Mouse (Mus musculus): ENCODE data around the gene Lclat1. TPM values are rescaled to one million over a fixed set of nuclear protein-coding genes. Genes with fewer than 3 reads are reported as not detected.

Gene Lclat1
- polyA plus RNA-seq, 1 experiment: 12.6 TPM

DNA sequence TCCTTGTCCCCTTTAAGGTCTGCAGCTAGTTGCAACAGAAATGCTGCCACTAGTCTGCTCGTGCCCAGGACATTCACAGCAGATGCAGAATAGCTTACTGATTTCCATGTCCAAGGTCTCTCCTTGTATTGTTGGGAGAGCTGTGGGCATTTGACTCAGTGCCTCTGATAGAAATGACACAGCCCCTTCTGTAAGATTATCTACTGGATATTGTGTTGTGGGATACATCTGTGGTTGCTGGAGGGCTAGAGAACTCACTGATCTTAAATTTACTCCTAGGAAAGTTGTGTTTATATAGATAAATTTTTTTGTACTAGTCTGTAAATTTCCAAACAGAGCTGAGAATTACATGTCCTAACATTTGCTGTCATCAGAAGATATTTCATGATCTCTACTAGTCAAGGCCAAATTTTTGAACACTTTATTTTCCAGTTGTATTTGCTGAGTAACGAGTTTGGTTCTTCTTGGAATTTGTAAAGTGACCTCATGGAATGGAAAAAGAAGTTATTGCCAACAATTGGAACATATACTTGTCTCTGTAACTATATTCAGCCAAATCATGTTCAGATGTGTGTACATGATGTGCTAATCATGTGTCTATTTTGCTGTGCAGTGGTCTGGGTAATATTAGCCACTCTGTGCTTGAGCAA, 87.4 kb downstream of the Lclat1 start:
- no peak for DNase-seq (ENCODE audit: low read depth)

DNA sequence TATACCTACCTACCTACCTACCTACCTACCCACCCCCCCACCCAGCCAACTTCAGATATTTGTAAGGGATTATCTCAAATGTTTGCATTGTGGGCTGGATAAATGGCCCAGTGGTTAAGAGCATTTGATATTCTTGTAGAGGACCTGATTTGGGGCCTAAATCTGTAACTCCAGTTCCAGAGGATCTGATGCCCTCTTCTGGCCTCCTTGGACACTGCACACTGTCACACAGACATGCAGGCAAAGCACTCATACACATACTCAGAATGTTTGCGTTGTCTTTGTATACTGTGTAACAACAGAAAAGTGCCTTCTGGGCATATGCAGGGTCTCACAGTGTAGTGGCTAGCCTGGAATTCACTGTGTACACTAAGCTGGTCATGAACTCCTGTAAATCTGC, 88.4 kb downstream of the Lclat1 start:
- no peak for DNase-seq (ENCODE audit: low read depth)

DNA sequence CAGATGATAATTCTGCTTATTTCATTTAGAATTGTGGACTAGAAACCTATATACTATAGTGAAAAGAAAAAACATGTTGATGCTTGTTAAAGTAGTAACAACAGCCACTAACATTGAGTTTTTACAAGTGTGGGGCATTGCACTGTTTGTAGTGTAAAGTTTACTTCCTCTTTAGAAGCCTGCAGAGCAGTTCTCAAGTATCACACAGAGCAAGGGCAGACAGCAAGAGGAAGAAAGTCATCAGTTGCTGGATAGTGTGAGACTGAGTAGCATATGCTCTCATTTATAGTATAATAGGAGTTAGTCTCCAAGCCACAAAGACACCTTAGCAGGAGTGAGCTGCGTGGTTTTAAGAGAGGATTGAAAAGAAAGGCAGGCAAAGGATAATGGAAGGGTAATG, 89.9 kb downstream of the Lclat1 start:
- DNase-seq (ENCODE audit: low read depth): no peak

DNA sequence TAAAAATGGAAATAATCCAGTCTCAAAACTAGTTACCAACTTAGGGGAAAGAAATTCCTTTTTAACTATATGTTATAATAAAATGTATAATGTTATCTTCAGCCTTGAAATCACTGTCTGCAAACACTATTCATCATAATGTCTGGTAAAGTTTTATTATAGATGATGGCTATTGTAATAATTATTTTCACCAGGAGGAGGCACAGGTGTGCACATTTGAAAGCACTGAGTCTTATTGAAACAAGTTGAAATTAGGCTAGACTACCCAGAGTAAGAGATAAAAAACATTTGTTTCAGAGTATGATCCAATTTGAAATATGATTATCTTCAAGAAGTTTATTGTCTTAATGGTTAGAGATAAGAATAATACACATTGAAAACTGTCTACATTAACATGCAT, 91.6 kb downstream of the Lclat1 start:
- DNase-seq (ENCODE audit: low read depth): no peak

DNA sequence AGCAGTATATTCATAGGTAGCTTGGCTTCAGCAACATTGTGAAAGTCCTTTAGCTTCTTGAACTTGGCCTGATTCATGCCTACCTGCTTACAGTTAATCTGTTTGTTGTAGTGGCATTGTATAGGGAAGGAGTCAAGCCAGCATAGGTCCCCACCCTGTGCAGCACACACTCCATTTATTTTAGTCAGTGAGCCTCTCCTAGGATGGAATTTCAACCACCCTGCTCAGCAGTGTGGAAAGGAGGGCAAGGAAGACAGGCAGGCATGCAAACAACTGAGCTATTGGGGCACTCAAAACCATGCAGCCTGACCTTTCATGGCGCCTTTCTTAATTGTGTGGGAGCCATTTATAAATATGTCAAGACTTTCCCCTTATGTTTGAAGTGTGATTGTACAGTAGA, 92.6 kb downstream of the Lclat1 start:
- DNase-seq (ENCODE audit: low read depth): no peak

DNA sequence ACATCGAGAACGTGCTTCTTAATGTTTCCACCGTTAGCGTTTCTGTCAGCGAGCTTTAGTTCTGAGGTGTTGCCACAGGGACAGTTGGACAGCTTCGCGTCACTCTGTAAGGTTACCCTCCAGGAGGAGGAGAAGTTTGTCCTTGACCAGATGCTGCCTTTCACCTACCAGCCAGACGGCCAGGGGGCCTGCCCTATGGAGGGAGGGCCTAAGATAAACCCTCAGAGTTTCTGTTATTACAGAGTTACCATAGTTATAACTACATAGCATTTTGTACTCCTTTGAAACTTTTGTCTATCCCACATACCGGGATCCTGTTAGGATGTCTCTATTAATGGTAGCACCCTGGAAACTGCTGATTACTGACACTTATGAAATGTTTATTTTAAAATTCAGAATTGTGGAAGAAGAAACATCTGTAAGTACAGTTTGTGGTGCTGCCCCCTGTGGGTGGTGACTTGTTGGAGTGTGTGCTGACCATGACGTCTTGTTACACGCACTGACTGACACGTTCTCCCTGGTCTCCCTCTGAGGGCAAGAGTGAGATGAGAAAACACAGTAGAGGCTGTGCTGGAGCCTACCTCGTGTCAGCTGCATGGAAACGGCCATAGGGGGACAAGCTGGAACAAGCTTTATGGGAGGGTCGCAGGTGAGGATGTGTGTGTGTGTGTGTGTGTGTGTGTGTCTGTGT, 96.0 kb downstream of the Lclat1 start:
- DNase-seq (ENCODE audit: low read depth): no peak

DNA sequence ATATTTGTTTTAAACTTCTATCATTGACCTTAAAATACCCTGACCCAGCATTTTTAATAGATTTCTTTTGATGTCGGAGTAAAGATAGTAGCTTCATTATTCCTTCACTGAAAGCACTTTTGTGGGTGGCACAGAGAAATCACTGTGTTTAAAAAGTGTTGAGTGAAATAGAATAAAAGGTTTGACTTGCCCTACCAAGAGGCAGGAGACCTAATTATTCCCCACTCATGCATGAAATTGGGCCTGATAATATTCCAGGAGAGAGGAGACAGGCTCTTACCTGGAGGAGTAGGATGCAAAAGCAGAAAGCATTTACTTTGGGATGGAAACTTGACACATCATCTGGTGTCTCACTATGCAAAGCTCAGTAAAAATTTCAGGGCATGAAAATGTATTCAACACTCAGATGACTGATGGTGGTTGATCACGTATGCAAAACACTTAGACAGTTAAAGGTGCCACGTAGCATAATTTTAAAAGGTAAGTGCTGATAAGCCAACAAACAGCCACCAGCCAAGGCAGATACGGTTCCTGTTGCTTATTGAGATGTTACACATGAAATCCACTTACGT, 103.3 kb downstream of the Lclat1 start:
- DNase-seq (ENCODE audit: low read depth): no peak

DNA sequence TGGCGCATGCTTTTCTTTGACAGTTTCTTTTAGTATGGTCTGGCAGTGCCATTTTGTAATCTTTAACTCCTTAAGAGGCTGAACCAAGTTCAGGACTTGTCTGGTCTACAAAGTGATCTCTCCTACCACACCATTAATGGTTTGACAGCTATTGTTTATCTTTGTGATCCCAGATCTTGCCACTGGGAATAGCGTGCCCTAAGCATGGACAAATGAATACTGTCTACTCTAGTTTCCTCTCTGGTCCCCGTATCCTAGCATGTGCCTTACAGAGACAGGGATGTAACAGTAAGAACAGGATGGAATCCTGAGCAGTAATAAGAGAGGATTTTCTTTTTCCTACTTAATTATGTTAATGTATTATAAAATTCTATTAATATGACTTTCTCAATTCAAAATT, 105.0 kb downstream of the Lclat1 start:
- DNase-seq (ENCODE audit: low read depth): no peak

DNA sequence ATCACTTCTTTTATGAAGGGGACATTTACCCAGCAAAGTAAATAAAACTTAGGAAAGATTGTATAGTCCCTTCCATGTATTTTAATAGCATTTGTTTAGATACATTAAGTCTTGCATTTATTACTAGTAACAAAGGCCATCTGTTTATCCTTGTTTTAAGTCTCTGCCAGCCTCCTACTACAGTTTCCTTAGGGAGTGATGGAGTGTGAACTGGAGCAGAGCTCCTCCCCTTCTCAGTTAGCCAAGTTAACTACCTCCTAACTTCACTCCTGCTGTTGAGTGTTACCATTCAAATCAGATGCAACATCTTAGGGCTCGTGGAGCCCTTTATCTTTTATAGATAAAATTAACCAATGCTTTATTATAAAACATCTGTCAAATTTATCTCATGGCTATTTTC, 105.4 kb downstream of the Lclat1 start:
- no peak for DNase-seq (ENCODE audit: low read depth)

DNA sequence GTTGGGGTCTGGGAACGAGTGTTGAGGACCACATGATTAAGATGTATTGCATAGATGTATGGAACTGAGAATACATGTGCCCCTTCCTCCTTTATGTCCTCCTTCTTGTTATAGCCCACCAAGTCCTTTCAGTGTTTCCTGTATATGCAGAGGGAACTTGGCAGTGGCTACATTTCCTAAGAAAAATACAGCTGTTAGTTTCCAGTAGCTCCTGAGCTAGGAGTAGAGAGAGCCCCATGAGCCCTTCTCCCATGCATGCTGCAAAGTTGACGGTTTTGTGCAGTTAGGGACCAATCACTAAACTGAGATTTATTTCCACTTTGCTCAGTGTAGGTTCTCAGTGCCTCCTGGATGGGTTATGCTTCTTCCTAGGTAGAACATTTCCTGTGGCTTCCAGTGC, 105.9 kb downstream of the Lclat1 start:
- no peak for DNase-seq (ENCODE audit: low read depth)

DNA sequence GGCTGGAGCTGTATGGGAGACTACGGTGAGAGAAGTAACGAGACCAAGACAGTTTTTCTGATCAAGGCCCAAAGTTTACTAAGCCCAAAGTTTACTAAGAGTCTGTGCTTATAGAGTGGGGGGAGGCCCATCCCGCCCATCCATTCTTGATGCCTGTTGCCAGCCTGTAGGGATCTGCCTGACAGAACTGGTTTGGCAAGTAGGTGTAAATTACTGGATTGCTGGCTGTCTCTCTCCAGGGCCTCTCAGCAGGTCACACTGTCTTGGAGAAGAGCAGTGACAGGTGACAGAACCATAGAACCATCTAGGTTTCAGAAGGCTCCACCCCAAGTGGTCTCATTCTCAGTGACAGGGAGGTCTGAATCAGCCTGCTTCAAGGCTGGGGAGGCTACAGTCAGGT, 109.5 kb downstream of the Lclat1 start:
- no peak for DNase-seq (ENCODE audit: low read depth)

DNA sequence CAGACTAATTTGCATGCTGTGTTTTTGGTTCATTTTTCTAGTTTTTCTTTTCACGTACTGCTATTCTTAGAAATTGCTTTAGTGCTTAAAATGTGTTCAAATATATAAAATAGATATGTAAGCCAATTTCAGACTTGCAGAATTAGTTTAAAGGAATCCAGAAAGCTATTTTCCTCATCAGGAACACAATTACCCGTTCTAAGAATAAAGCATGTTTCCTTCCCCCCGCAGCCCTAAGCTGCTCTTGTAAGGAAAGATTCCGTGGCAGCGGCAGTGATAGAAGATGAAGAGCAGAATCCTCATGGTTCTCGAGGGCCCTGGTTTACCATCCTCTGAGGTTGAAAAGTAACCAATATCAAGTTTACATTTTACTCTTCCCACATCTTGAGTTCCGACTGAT, 113.0 kb downstream of the Lclat1 start:
- no peak for DNase-seq (ENCODE audit: low read depth)

DNA sequence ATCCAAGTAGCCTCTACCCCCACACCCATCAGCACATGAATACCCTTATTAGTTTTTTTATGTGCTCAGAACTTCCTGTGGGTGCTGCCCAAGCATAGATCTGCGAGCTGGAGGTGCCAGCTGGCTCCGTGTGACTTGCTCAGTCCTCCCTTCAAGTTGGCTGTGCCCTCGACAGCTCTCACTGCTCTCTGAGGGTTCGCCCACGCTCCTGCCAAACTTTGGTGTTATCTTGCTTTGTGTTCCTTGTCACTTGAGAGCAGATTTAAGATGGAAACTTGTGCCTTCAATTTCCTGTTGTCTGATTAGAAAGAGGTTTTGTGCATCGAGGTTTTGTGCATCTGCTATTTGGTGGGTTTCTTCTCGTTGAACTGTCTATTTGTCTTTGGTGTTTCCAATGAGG, 114.3 kb downstream of the Lclat1 start:
- no peak for DNase-seq (ENCODE audit: low read depth)

DNA sequence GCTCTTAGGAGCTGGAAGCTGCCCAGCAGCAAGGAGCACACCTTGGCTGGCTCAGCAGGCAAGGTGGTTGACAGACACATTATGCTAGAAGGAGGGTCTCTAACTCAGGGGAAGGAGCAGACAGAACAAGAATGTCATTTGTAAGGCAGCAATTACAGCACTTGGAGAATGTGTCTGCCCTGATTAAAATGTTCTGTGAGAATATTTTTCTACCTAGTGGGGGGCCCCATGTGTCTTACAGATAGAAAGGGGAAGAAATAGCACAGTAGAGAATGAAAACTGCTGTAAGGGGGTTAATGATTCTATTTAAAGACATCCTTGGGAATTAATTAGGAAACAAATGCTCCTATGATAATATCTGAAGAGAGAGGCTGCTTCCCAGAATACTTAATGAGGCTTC, 117.7 kb downstream of the Lclat1 start:
- no peak for DNase-seq (ENCODE audit: low read depth)

DNA sequence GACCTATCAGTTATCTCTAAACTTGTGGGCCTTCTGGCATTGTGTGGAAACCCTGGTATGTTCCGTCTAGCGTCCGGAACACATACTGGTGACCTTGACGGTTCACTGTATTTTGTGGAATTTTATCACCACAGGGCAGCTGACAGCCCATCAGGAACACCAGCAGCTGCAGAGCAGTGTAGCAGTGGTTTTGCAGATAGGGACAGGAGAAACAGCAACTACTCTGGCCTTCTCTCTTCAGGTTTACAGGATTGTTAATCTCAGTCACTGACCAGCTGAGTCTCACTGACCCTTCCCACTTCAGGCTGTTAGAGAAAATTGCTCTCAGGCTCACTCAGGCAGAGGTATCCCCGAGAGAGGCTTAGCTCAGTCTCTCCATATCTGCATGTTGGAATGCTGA, 118.2 kb downstream of the Lclat1 start:
- DNase-seq (ENCODE audit: low read depth): no peak

DNA sequence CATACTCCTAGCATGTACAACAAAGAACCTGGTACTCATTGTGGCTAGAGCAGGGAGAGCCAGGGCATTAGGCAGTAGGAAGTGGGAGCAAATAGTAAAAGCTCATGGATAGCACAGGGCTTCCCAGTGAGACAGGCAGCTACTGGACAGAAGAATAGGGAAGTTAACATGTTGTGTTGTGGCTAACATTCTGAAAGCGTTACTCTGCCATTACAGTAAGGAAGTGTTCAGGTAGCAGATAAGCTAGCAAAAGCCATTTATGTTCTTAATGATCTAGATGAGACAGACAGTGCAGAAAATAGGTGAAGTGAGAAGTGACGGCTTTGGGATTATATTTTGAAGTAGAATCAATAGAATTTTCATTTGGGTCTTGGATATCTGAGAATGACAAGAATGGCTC, 118.8 kb downstream of the Lclat1 start:
- DNase-seq (ENCODE audit: low read depth): no peak

DNA sequence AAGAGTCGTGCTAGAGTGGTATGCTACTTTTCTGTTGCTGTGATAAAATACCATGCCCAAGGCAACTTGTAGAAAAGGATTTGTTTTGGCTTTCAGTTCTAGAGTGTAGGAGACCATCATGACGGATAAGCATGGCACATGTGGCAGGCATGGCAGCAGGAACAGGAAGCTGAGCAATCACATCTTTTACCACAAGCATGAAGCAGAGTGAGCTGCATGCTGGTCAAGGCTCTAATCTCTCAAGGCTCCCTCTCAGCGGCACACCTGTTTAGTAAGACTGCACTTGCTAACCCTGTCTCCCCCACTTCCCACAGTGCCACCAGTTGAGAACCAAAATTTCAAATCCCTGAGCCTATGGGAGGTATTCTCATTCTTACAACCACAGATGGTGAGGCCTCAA, 119.6 kb downstream of the Lclat1 start:
- no peak for DNase-seq (ENCODE audit: low read depth)

DNA sequence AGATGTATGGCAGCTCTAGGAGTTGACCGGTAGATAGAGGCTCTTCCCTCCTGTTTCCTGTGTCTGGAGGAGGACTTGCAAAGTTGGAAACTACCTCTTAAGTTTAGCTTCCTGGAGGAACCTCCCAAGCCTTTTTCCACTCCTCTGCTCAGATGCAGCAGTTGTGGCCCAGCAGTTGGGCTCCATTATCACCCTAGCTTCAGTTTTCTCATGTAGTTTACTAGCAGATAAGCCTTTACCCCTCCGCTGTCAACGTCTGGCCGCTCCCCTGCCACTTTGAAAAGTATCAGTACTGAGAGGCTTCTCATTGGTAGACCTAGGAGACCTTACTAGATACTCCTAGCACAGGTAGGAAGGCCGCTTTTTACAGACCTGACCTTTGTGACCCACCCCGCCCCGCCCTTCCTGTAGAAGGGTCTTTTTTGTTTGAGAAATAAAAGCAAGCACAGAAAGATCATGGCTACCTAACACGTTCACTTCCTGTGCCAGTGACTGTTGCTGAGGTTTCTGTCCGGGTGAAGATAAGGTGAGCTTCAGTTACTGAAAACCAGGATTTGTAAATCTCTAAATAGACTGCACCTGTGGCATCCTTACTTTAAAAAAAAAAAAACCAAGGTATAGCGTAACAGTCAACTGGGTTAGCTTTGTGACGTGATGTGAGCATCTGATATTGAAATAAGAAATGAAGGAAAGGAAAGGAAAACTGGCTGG, 121.8 kb downstream of the Lclat1 start:
- DNase-seq (ENCODE audit: low read depth): no peak

DNA sequence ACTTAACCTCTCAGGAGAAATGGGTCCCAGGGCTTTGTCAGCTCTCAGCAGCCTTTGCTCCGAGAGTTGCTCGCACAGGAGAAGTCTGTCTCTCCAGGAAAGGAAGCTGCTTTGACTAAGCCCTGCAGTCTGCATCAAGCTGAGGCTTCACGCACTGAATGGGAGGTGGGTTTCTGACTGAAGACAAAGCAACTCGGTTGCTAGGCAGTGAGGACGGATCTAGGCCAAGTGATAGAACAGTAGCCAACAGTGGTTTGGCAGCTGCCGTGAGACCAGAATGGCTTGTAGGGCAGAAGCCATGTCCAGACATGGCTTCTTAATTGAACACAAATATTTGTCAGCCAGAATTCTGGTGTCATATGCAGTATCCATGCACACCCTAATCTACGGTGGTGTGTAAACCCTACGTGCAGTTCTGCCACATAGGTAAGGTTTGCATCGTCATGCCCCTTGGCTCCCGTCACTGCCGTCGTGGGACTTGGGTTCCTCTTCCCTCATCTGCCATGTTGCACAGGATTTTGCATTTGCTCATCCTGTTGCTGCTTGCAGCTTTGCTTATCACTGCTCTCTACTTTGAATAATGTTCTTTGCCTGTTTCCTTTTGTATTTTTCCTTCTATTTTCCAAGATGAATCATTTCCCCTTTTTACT, 122.7 kb downstream of the Lclat1 start:
- DNase-seq (ENCODE audit: low read depth): no peak

DNA sequence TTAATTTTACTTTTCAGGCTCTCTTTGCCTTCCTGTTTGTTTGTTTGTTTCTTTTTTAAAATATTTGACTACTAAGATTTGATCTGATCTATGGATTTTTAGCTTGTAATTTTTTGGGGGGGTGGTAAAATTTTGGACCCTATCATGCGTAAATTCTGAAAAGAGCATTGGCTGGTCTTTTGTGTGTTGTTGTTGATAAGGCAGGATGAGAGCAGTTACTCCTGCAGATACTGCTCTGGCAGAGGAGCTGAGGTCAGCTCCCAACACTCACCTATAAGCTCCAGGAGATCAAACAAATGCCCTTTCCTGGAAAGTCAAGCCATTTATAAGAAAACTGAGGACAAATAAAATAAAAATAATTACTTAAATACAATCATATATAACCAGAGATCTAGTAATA, 123.6 kb downstream of the Lclat1 start:
- DNase-seq (ENCODE audit: low read depth): no peak

DNA sequence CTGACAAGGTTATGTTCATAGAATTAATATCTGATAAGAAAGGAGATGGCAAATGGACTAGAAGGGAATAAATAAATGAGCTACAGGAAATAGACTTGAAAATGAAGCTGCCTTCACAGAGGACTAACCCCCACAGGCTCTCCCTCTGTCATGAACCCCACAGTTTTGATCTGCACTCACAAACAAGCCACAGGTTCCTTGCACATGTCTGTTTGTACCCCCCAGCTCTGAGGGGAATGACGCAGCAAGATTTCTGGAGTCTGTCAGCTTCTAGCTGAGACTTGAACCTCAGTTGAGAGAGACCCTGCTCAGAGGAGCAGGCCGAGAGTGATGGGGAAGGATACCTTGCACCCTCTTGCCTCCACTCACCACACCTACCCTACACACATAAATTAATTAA, 124.8 kb downstream of the Lclat1 start:
- no peak for DNase-seq (ENCODE audit: low read depth)

DNA sequence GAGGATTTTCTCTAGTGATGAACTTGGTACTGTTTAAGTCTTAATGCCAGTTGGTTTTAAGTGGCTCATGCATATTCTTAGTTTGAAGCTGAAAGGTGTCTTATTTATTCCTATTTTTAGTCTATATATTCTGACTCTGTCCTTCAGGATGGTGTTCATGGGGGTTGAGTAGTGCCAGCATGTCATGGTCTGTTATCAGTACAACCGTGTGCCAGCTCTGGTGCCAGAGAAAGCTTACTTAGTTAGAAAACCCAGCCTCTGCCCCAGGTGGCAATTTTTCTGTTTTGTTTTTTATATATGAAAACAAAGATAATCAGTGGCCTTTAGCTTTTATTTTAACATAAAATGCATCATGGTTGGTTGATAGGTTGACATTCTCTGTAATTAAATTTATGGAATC, 126.2 kb downstream of the Lclat1 start:
- DNase-seq (ENCODE audit: low read depth): no peak

Measured in gonadal fat pad, adult 2 months (tissue).